Mouse (Mus musculus): Measurements from ENCODE around the gene Rhoj.
"Not testable (repeated sequence)": the region's sequence is repeated elsewhere in the genome, so short reads cannot be mapped to it uniquely, and the experiment has no call there.

The Rhoj gene

GRCm38 (mm10) chr12:75391526-75391925, 83.4 kb downstream of the Rhoj start:
- no peak for DNase-seq (ENCODE audit: low spot score in 2 of 2)

- no peak for DNase-seq (ENCODE audit: low spot score in 2 of 2)
Observed at GRCm38 (mm10) chr12:75394011-75394773, 86.1 kb downstream of the Rhoj start.

GRCm38 (mm10) chr12:75396616-75397015, 88.5 kb downstream of the Rhoj start:
- DNase-seq (ENCODE audit: low spot score in 2 of 2): no peak

GRCm38 (mm10) chr12:75397077-75397476, 89.0 kb downstream of the Rhoj start:
- DNase-seq (ENCODE audit: low spot score in 2 of 2): no peak

GRCm38 (mm10) chr12:75412964-75413363, 104.8 kb downstream of the Rhoj start:
- no peak for DNase-seq (ENCODE audit: low spot score in 2 of 2)

- no peak for DNase-seq (ENCODE audit: low spot score in 2 of 2)
Observed at GRCm38 (mm10) chr12:75414991-75415390, 106.9 kb downstream of the Rhoj start.

- no peak for DNase-seq (ENCODE audit: low spot score in 2 of 2)
Observed at GRCm38 (mm10) chr12:75416681-75417080, 108.6 kb downstream of the Rhoj start, which contains the start of gene Gphb5. TSS of gene Gphb5 (minus strand) at chr12:75416781.

GRCm38 (mm10) chr12:75424359-75424758, 116.2 kb downstream of the Rhoj start:
- DNase-seq (ENCODE audit: low spot score in 2 of 2): no peak

GRCm38 (mm10) chr12:75424817-75425216, 116.7 kb downstream of the Rhoj start:
- no peak for DNase-seq (ENCODE audit: low spot score in 2 of 2)

- no peak for DNase-seq (ENCODE audit: low spot score in 2 of 2)
Observed at GRCm38 (mm10) chr12:75425882-75426281, 117.8 kb downstream of the Rhoj start.

GRCm38 (mm10) chr12:75428719-75429118, 120.6 kb downstream of the Rhoj start:
- no peak for DNase-seq (ENCODE audit: low spot score in 2 of 2)

- no peak for DNase-seq (ENCODE audit: low spot score in 2 of 2)
Observed at GRCm38 (mm10) chr12:75429685-75430396, 121.7 kb downstream of the Rhoj start.

GRCm38 (mm10) chr12:75432400-75432799, 124.3 kb downstream of the Rhoj start:
- not testable (repeated sequence) for DNase-seq (ENCODE audit: low spot score in 2 of 2)

- no peak for DNase-seq (ENCODE audit: low spot score in 2 of 2)
Observed at GRCm38 (mm10) chr12:75446245-75446644, 138.1 kb downstream of the Rhoj start.

GRCm38 (mm10) chr12:75448921-75449320, 140.8 kb downstream of the Rhoj start:
- DNase-seq (ENCODE audit: low spot score in 2 of 2): no peak

- DNase-seq (ENCODE audit: low spot score in 2 of 2): no peak
Observed at GRCm38 (mm10) chr12:75449475-75449966, 141.4 kb downstream of the Rhoj start.

- DNase-seq (ENCODE audit: low spot score in 2 of 2): no peak
Observed at GRCm38 (mm10) chr12:75450011-75450410, 141.9 kb downstream of the Rhoj start.

- no peak for DNase-seq (ENCODE audit: low spot score in 2 of 2)
Observed at GRCm38 (mm10) chr12:75450592-75450991, 142.5 kb downstream of the Rhoj start.
